8 mouse cellular contexts compared by ENCODE assay signal in genomic region chr1:39454108-39454782, GRCm38 (mm10). TPM values are rescaled to one million over a fixed set of nuclear protein-coding genes. Genes with fewer than 3 reads are reported as not detected.
DNase-seq lines count a peak whose midpoint lies in the region; ATAC-seq and TF ChIP-seq lines count a peak whose summit lies in the region.
"Had no signal": no experiment of that assay in that cellular context is flagged by ENCODE, and none has a peak within 500 bp of the region (broad histone marks: within the 10 kb centered on the region; RNA-seq: fewer than 3 reads in every experiment).

No protein-coding gene starts in this region.

- H3K4me3 ChIP-seq in heart, embryonic 15.5 days: no peak overlapping the region
- no peak overlapping the region for H3K4me3 ChIP-seq in midbrain, embryonic 10.5 days
- no peak overlapping the region for H3K4me3 ChIP-seq in midbrain, embryonic 11.5 days (ENCODE audit: low read depth, low read length)
- H3K4me3 ChIP-seq in embryonic facial prominence, embryonic 15.5 days (replicated peaks): no peak overlapping the region
- H3K4me3 ChIP-seq in stomach, postnatal 0 days (ENCODE audit: low read depth, low read length): no peak overlapping the region

- TF ChIP-seq EP300 in stomach, postnatal 0 days (optimal IDR thresholded peaks at IDR 0.05): no peak

- peaks cover 57% of the 10 kb centered on the region for H3K4me1 ChIP-seq in heart, embryonic 15.5 days (replicated peaks)
- peaks cover 16% of the 10 kb centered on the region for H3K4me1 ChIP-seq in midbrain, embryonic 10.5 days
- 0 out of 2 replicates have a peak, but pooled peaks cover 2% of the 10 kb centered on the region for H3K4me1 ChIP-seq in midbrain, embryonic 11.5 days (ENCODE audit: control insufficient read depth, insufficient read depth, low read length)
- H3K4me1 ChIP-seq in embryonic facial prominence, embryonic 15.5 days: peaks cover 34% of the 10 kb centered on the region
- peaks cover 5% of the 10 kb centered on the region; the same call in 1 of the 2 replicates for H3K4me1 ChIP-seq in stomach, postnatal 0 days (replicated peaks; ENCODE audit: control insufficient read depth, insufficient read depth)

- H3K36me3 ChIP-seq in heart, embryonic 15.5 days: no peaks in the 10 kb centered on the region
- H3K36me3 ChIP-seq in midbrain, embryonic 10.5 days: no peaks in the 10 kb centered on the region
- no peaks in the 10 kb centered on the region for H3K36me3 ChIP-seq in midbrain, embryonic 11.5 days (ENCODE audit: control insufficient read depth, insufficient read depth, low read length)
- no peaks in the 10 kb centered on the region for H3K36me3 ChIP-seq in embryonic facial prominence, embryonic 15.5 days
- H3K36me3 ChIP-seq in stomach, postnatal 0 days (ENCODE audit: control insufficient read depth, insufficient read depth, low read length): no peaks in the 10 kb centered on the region

- TF ChIP-seq CTCF in stomach, postnatal 0 days (IDR thresholded peaks at IDR 0.05; ENCODE audit: low read depth): no peak

- no peaks in the 10 kb centered on the region for H3K27me3 ChIP-seq in heart, embryonic 15.5 days
- H3K27me3 ChIP-seq in midbrain, embryonic 10.5 days (ENCODE audit: low read depth, poor library complexity, severe bottlenecking): no peaks in the 10 kb centered on the region
- no peaks in the 10 kb centered on the region for H3K27me3 ChIP-seq in midbrain, embryonic 11.5 days (ENCODE audit: control insufficient read depth, insufficient read depth, low read length)
- no peaks in the 10 kb centered on the region for H3K27me3 ChIP-seq in embryonic facial prominence, embryonic 15.5 days
- H3K27me3 ChIP-seq in stomach, postnatal 0 days (ENCODE audit: control insufficient read depth, insufficient read depth, low read length): no peaks in the 10 kb centered on the region

- H3K27ac ChIP-seq in heart, embryonic 15.5 days: peak overlapping the region; percentile 51
- H3K27ac ChIP-seq in midbrain, embryonic 10.5 days (replicated peaks): 0 out of 2 replicates have a peak overlapping the region, but pooled peaks have one; percentile 0
- H3K27ac ChIP-seq in midbrain, embryonic 11.5 days (ENCODE audit: low read depth, low read length): no peak overlapping the region
- 0 out of 2 replicates have a peak overlapping the region, but pooled peaks have one; percentile 22 for H3K27ac ChIP-seq in embryonic facial prominence, embryonic 15.5 days (replicated peaks)
- H3K27ac ChIP-seq in stomach, postnatal 0 days (replicated peaks): 0 out of 2 replicates have a peak overlapping the region, but pooled peaks have one; percentile 24

- H3K4me2 ChIP-seq in heart, embryonic 15.5 days: no peak overlapping the region
- no peak overlapping the region for H3K4me2 ChIP-seq in midbrain, embryonic 11.5 days
- no peak overlapping the region for H3K4me2 ChIP-seq in embryonic facial prominence, embryonic 15.5 days (replicated peaks)
- H3K4me2 ChIP-seq in stomach, postnatal 0 days (replicated peaks; ENCODE audit: low read depth): no peak overlapping the region

- 65% methylated on average over 9 of the region's 9 CpGs for WGBS in heart, embryonic 15.5 days
- WGBS in midbrain, embryonic 10.5 days: 83% methylated on average over 9 of the region's 9 CpGs
- 85% methylated on average over 9 of the region's 9 CpGs for WGBS in midbrain, embryonic 11.5 days
- 71% methylated on average over 9 of the region's 9 CpGs for WGBS in embryonic facial prominence, embryonic 15.5 days
- 73% methylated on average over 9 of the region's 9 CpGs for WGBS in stomach, postnatal 0 days

- ATAC-seq in heart, embryonic 15.5 days (replicated peaks; ENCODE audit: insufficient number of reproducible peaks, insufficient read depth, low FRiP score, low read depth): no peak
- no peak for ATAC-seq in midbrain, embryonic 11.5 days (ENCODE audit: low FRiP score)
- no peak for ATAC-seq in embryonic facial prominence, embryonic 15.5 days (ENCODE audit: insufficient number of reproducible peaks, low FRiP score, low TSS enrichment, low read depth)
- no peak for ATAC-seq in stomach, postnatal 0 days (ENCODE audit: low FRiP score, low TSS enrichment)

- DNase-seq in heart, postnatal 4 days: no peak
- DNase-seq in midbrain, embryonic 10.5 days (ENCODE audit: low spot score): no peak
- no peak for DNase-seq in midbrain, embryonic 11.5 days (ENCODE audit: low spot score, missing footprints)
- DNase-seq in stomach, postnatal 0 days (ENCODE audit: low spot score): no peak
- DNase-seq in left cerebral cortex, adult 11 months (ENCODE audit: low spot score): no peak
- DNase-seq: right cerebral cortex, postnatal 4 days had no signal

- H3K9me3 ChIP-seq in heart, embryonic 15.5 days (replicated peaks): no peaks in the 10 kb centered on the region
- H3K9me3 ChIP-seq in midbrain, embryonic 10.5 days (replicated peaks): no peaks in the 10 kb centered on the region
- H3K9me3 ChIP-seq in midbrain, embryonic 11.5 days (ENCODE audit: control insufficient read depth, low read length): no peaks in the 10 kb centered on the region
- H3K9me3 ChIP-seq in embryonic facial prominence, embryonic 15.5 days (replicated peaks): no peaks in the 10 kb centered on the region
- no peaks in the 10 kb centered on the region for H3K9me3 ChIP-seq in stomach, postnatal 0 days (ENCODE audit: control insufficient read depth, low read length)

- no peak overlapping the region for H3K9ac ChIP-seq in heart, embryonic 15.5 days
- H3K9ac ChIP-seq in midbrain, embryonic 11.5 days (ENCODE audit: low read length): no peak overlapping the region
- no peak overlapping the region for H3K9ac ChIP-seq in embryonic facial prominence, embryonic 15.5 days
- no peak overlapping the region for H3K9ac ChIP-seq in stomach, postnatal 0 days (ENCODE audit: low read length)

RNA-seq across cellular contexts. Expression of gene Tbc1d8, which starts 24.3 kb away (rescaled TPM):
- polyA plus RNA-seq in heart, embryonic 15.5 days (2015; fragmentation: Nextera tagmentation; extraction: Ambion mirVana): 10.4 and 12.8 TPM in 2 replicates
- total RNA-seq in heart, postnatal 4 days (2021): 1 to 10 TPM; 8.1 to 8.9 TPM
- polyA plus RNA-seq in midbrain, embryonic 10.5 days (2016; fragmentation: Nextera tagmentation; extraction: Ambion mirVana): 5.9 TPM in 2 replicates
- polyA plus RNA-seq in midbrain, embryonic 11.5 days (2014; fragmentation: Nextera tagmentation; extraction: Ambion mirVana): 4.6 and 5.4 TPM in 2 replicates
- 12.7 and 14.1 TPM in 2 replicates for polyA plus RNA-seq in embryonic facial prominence, embryonic 15.5 days (2015; fragmentation: Nextera tagmentation; extraction: Ambion mirVana)
- 5.3 and 7.3 TPM in 2 replicates for polyA plus RNA-seq in stomach, postnatal 0 days (2015; fragmentation: Nextera tagmentation; extraction: Ambion mirVana)
